Mouse (Mus musculus) forebrain, embryonic 11.5 days (tissue): ENCODE measurements around the gene Gm11639. TPM values are rescaled to one million over a fixed set of nuclear protein-coding genes. Genes with fewer than 3 reads are reported as not detected.

ENCODE experiments used
- ATAC-seq: fragments of 200-750 bp; cut with Nextera tagmentation; replicated peaks from 2 replicates; pipeline ENCODE4 v1.8.0; 2017; ENCODE audit warnings: moderate TSS enrichment; ENCODE audit not compliant: low FRiP score
- DNase-seq: peaks from one replicate; pipeline ENCODE4 v3.0.0-alpha.2; 2017; ENCODE audit warnings: low spot score
- H3K27ac ChIP-seq: fragments of 300-500 bp; sonication (generic); 2 replicates; pipeline ENCODE4 v1.5.1; 2014; ENCODE audit warnings: low read depth, low read length
- H3K27me3 ChIP-seq: fragments of 300-500 bp; sonication (generic); 2 replicates; pipeline ENCODE4 v1.6.1; 2014; ENCODE audit warnings: mild to moderate bottlenecking, low read length, mixed read lengths; ENCODE audit not compliant: control insufficient read depth, insufficient read depth
- H3K36me3 ChIP-seq: fragments of 300-500 bp; sonication (generic); 2 replicates; pipeline ENCODE4 v1.6.1; 2014; ENCODE audit warnings: mild to moderate bottlenecking, low read length, moderate library complexity, mixed read lengths; ENCODE audit not compliant: control insufficient read depth, insufficient read depth
- H3K4me1 ChIP-seq: fragments of 300-500 bp; sonication (generic); replicated peaks from 2 replicates; pipeline ENCODE4 v1.6.1; 2014; ENCODE audit warnings: low read length, mixed read lengths; ENCODE audit not compliant: control insufficient read depth, insufficient read depth
- H3K4me2 ChIP-seq: fragments of 300-500 bp; sonication (generic); 2 replicates; pipeline ENCODE4 v1.6.1; 2014; ENCODE audit warnings: low read depth, mild to moderate bottlenecking, low read length, moderate library complexity, mixed read lengths; ENCODE audit not compliant: severe bottlenecking
- H3K4me3 ChIP-seq: fragments of 300-500 bp; sonication (generic); 2 replicates; pipeline ENCODE4 v1.5.1; 2014; ENCODE audit warnings: low read depth, low read length
- H3K9ac ChIP-seq: fragments of 300-500 bp; sonication (generic); 2 replicates; pipeline ENCODE4 v1.6.1; 2014; ENCODE audit warnings: low read length
- H3K9me3 ChIP-seq: fragments of 300-500 bp; sonication (generic); 2 replicates; pipeline ENCODE4 v1.6.1; 2016; ENCODE audit warnings: low read length, mixed read lengths; ENCODE audit not compliant: control insufficient read depth
- WGBS: fragments of 180-500 bp; shearing (Covaris S2); extraction: QIAGEN DNeasy Blood & Tissue Kit; methylation state at CpG from one replicate; pipeline ENCODE4 v1.1.7; 2014; 5-methylcytosine and 5-hydroxymethylcytosine counted together
- polyA plus RNA-seq: library from polyadenylated mRNA; unstranded; fragments of >200 nt; fragmentation: Nextera tagmentation; extraction: Ambion mirVana; gene quantifications from 2 replicates; pipeline ENCODE4 v1.2.1, GENCODE M21; 2014

Gene Gm11639
- polyA plus RNA-seq, 1 experiment from 2014 or later: not detected

DNA sequence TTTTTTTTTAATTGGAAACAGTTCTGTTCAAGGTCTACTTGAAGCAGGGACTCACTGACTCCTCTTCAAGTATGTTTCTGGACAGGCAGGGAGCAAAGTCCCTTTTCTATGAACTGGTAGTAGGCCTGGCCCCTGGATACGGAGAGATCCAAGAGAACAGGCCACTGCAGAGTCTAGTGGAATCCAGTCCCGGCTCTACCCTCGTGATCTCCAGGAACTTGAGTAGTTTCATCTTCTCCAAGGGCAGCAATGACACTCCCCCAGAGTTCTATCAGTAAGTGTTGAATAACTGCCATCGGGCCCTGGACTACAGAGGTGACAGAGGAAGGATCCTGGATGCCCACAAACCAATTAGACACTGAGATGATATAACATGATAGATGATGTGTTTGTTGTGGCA lies 470.4 kb downstream of the Gm11639 start:
- WGBS: 82% methylated on average over 4 of the region's 4 CpGs
- ATAC-seq (no peak), DNase-seq (peak; percentile 30)
- Histone ChIP-seq H3K27ac (no peak overlapping the region), H3K9me3 (no peaks in the 10 kb centered on the region), H3K4me2 (no peak overlapping the region), H3K27me3 (no peaks in the 10 kb centered on the region), H3K4me1 (peaks cover 2% of the 10 kb centered on the region; the same call in 1 of the 2 replicates), H3K9ac (no peak overlapping the region), H3K4me3 (no peak overlapping the region), H3K36me3 (no peaks in the 10 kb centered on the region)

DNA sequence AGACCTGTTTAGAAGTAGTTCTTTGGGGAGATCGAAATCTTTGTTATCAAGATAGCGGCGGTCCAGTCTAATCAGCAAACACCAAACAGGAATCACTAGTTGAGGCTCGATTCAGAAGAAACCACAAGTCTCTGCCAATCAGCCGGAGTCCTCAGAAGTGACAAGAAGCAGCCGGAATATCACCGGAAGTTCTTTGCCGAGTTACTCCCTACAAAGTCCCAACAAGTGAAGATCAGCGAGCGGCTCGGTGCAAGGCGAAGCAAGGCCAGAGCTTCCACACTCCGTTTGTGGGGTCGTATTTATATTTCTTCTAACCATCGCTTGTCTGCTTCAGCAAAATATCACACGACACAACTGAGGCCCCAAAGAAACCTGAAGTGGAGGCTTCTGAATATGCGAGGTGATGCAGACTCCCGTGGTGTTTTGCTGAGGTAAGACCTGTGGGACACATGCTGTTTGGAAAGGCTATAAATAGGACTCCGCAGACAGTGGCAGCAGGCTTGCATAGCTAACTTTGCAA lies 471.3 kb downstream of the Gm11639 start:
- no peak overlapping the region for H3K4me2 ChIP-seq
- H3K36me3 ChIP-seq: no peaks in the 10 kb centered on the region
- H3K9ac ChIP-seq: no peak overlapping the region
- DNase-seq: peak; percentile 21
- ATAC-seq: no peak
- H3K27me3 ChIP-seq: no peaks in the 10 kb centered on the region
- no peaks in the 10 kb centered on the region; the same call in 1 of the 2 replicates for H3K4me1 ChIP-seq
- H3K27ac ChIP-seq: no peak overlapping the region
- H3K4me3 ChIP-seq: no peak overlapping the region
- WGBS: 88% methylated on average over 19 of the region's 19 CpGs
- H3K9me3 ChIP-seq: no peaks in the 10 kb centered on the region

DNA sequence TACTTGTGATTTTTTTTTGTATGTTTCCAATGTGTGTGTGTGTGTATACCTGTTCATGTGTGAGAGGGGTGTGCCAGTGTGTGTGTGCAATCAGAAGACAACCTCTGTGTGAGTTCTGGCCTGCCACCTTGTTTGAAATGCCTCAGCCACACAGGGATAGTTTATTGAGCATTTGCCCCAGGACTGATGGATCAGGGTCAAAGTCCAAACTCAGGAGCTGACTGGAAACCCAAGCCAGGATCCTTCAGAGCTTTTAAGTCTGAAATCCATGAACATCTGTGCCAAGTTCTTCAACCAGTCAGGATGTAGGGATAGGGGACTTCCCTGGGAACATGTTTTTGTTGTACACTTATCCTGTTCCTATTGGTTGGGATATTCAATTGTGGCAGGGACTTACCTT lies 472.5 kb downstream of the Gm11639 start:
- H3K27ac ChIP-seq: no peak overlapping the region
- no peak overlapping the region for H3K4me3 ChIP-seq
- H3K36me3 ChIP-seq: no peaks in the 10 kb centered on the region
- ATAC-seq (no peak), DNase-seq (no peak)
- no peak overlapping the region for H3K9ac ChIP-seq
- H3K4me2 ChIP-seq: no peak overlapping the region
- H3K27me3 ChIP-seq: no peaks in the 10 kb centered on the region
- H3K4me1 ChIP-seq: no peaks in the 10 kb centered on the region; the same call in 1 of the 2 replicates
- no peaks in the 10 kb centered on the region; the same call in 1 of the 2 replicates for H3K9me3 ChIP-seq

DNA sequence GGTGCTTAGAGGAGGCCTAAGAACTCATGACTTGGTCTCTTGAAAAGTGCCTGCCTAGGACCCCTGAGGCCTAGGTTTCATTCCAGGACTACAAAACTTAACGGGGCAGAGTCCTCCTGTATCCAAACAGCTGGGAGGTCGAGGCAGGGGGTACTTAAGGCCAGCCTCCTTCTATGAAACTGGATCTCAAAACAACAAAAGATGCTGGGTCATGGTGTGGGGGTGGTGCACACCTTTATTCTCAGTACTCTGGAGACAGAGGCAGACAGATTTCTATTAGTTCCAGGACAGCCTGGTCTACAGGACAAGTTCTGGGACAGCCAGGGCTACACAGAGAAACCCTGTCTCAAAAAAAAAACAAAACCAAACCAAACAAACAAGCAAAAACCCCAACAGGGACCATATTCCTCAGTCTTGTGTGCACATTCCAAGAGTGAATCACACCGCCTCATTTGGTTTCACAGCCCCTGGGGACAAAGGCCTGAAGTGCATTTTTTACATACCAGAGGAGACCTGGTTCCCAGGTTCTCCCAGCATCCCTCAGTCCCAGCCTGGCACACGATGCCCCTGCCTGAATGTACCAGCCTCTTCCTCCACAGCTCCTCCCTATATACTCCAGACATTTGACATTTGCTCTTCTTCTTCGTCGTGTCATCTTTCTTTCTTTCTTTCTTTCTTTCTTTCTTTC lies 474.3 kb downstream of the Gm11639 start:
- no peaks in the 10 kb centered on the region for H3K27me3 ChIP-seq
- H3K9ac ChIP-seq: no peak overlapping the region
- WGBS: 59% methylated on average over 6 of the region's 6 CpGs
- H3K36me3 ChIP-seq: no peaks in the 10 kb centered on the region
- H3K4me2 ChIP-seq: no peak overlapping the region
- H3K27ac ChIP-seq: no peak overlapping the region
- no peak for ATAC-seq
- H3K4me3 ChIP-seq: no peak overlapping the region
- peaks cover 4% of the 10 kb centered on the region for H3K9me3 ChIP-seq
- H3K4me1 ChIP-seq: no peaks in the 10 kb centered on the region
- peak; percentile 33 for DNase-seq

DNA sequence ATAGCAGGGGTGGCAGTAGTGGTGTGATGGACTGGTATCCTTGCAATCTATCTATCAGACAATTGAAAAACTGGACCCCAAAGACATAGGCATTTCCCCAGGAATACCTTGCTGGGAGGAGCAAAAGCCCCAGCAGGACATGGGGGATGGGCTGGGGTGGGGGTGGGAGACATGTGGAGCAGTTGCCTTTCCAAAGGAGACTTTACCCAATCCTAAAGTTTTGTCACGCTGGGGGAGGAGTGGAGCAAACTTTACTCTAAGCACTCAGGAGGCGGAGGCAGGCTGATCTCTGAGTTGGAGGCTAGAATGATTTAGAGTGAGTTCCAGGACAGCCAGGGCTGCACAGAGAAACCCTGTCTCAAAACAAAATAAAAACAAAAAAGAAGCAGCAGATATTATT lies 475.9 kb downstream of the Gm11639 start:
- WGBS: 92% methylated on average over 2 of the region's 2 CpGs
- Histone ChIP-seq H3K9me3 (peaks cover 7% of the 10 kb centered on the region), H3K4me2 (no peak overlapping the region), H3K4me3 (no peak overlapping the region), H3K4me1 (no peaks in the 10 kb centered on the region), H3K27me3 (no peaks in the 10 kb centered on the region), H3K36me3 (no peaks in the 10 kb centered on the region), H3K27ac (no peak overlapping the region), H3K9ac (no peak overlapping the region)
- ATAC-seq: no peak
- DNase-seq: no peak

DNA sequence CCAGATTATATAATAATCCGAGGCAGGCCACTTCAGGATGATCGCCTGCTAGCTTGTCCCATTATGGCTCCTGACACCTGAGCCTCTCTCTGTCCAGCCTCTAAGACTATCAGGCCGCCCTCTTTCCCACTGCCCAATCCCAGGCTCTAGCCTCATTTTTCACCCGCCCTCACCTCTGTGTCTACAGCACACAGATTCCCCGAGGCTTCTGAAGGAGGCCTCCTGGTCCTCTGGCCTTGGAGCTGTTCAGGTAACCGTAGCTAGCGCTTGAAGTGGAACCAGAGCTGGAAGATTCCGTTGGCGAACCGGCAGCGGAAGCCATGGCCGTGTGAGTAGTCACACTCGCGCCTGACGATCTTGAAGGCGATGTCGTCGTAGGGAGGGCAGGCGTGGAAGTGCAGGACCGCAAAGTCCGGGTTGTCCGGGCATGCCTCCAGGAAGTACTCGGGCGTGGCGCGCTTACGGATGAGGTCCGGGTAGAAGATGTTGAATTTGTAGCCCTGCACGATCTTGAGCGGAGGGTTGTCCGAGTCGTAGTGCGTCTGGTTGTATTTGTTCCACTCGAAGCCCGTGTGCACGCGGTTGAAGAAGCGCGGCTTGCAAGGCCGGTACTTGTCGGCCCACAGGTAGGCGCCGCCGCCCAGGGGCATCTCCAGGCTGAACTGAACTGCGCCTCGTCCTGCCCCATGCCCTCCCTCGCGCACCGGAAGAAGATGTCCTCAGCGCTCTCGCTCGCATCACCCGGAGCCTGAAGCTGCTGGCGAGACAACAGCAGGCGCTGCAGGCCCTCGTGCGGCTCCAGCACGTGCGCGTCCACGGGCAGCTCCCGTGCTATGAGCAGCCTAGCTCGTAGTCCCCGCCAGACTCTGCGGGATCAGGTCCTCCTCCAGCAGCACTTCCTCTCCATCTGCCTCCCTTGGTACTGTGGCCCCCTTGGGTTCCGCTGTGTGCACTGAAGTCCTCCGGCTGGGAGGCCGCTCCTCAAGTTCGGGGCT lies 479.3 kb downstream of the Gm11639 start:
- no peaks in the 10 kb centered on the region for H3K27me3 ChIP-seq
- H3K4me1 ChIP-seq: no peaks in the 10 kb centered on the region
- no peaks in the 10 kb centered on the region for H3K36me3 ChIP-seq
- no peak overlapping the region for H3K4me3 ChIP-seq
- no peak overlapping the region for H3K27ac ChIP-seq
- H3K4me2 ChIP-seq: no peak overlapping the region
- no peak for DNase-seq
- no peak for ATAC-seq
- WGBS: 85% methylated on average over 69 of the region's 69 CpGs
- no peak overlapping the region for H3K9ac ChIP-seq
- peaks cover 7% of the 10 kb centered on the region for H3K9me3 ChIP-seq

DNA sequence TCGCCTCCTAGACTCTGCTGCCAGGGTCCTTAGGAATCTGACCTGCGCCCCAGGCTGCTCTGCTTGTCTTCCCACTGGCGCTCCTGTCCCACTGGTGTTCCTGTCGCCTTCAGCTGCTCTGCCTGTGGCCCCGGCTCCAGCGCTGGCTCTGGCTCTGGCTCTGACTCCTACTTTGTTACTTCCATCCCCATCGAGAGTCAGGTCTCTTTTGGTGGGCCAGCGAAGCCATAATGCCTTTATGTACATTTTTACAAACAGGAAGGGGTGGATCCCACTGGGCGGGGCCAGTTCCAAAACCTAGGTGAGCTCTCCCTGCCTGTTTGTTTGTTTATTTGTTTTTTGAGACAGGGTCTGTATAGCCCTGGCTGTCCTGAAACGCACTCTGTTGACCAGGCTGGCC lies 481.3 kb downstream of the Gm11639 start:
- Histone ChIP-seq H3K27me3 (no peaks in the 10 kb centered on the region), H3K4me3 (no peak overlapping the region), H3K4me2 (no peak overlapping the region), H3K9me3 (peaks cover 7% of the 10 kb centered on the region), H3K36me3 (no peaks in the 10 kb centered on the region), H3K4me1 (no peaks in the 10 kb centered on the region), H3K9ac (no peak overlapping the region), H3K27ac (no peak overlapping the region)
- ATAC-seq (no peak), DNase-seq (no peak)
- WGBS: 92% methylated on average over 10 of the region's 10 CpGs
